Mouse (Mus musculus) liver, postnatal 0 days (tissue): ENCODE data around the gene Lrch4.

ENCODE experiments used
- CTCF ChIP-seq: sonication (generic); IDR thresholded peaks from 2 replicates; pipeline ENCODE4 v1.5.1; 2016; ENCODE audit warnings: antibody characterized with exemption, low read depth
- EP300 ChIP-seq: IDR thresholded peaks from 2 replicates; pipeline ENCODE4 v1.6.1; 2016; ENCODE audit warnings: antibody characterized with exemption, low read depth, mild to moderate bottlenecking

DNA sequence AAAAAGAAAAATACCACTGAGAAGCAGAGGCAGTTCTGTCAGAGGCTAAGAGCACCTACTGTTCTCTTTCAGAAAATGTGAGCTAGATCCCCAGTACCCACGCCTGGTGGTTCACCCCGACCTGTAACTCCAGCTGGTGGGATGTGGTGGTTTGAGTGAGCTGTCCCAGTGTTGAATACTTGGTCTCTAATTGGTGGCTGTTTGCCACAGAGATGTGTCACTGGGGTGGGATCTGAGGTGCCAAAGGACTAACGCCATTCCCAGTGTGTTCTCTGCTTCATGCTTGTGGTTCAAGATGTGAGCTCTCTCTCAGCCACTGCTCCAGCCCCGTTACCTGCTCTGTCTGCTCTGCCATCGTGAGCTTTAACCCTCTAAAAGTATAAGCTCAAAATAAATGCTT, 38.4 kb upstream of the Lrch4 start:
- TF ChIP-seq EP300 = no peak
- no peak for TF ChIP-seq CTCF
